Mouse (Mus musculus) limb, embryonic 11.5 days (tissue): Measurements from ENCODE around the gene Dgcr2. TPM values are rescaled to one million over a fixed set of nuclear protein-coding genes. Genes with fewer than 3 reads are reported as not detected.

ENCODE experiments used
- ATAC-seq: fragments of 200-750 bp; cut with Nextera tagmentation; 2 replicates; pipeline ENCODE4 v1.8.0; 2017; ENCODE audit warnings: low read depth; ENCODE audit not compliant: insufficient number of reproducible peaks, low FRiP score, low TSS enrichment
- DNase-seq: peaks from one replicate; pipeline ENCODE4 v3.0.0-alpha.2; 2015; ENCODE audit warnings: low spot score
- H3K27ac ChIP-seq: fragments of 300-500 bp; sonication (generic); replicated peaks from 2 replicates; pipeline ENCODE4 v1.5.1; 2014; ENCODE audit warnings: low read depth, mild to moderate bottlenecking, low read length
- H3K27me3 ChIP-seq: fragments of 300-500 bp; sonication (generic); 2 replicates; pipeline ENCODE4 v1.6.1; 2014; ENCODE audit warnings: mild to moderate bottlenecking, low read length, mixed read lengths; ENCODE audit not compliant: control insufficient read depth, insufficient read depth
- H3K36me3 ChIP-seq: fragments of 300-500 bp; sonication (generic); 2 replicates; pipeline ENCODE4 v1.6.1; 2014; ENCODE audit warnings: mild to moderate bottlenecking, low read length, moderate library complexity, mixed read lengths; ENCODE audit not compliant: control insufficient read depth, insufficient read depth
- H3K4me1 ChIP-seq: fragments of 300-500 bp; sonication (generic); 2 replicates; pipeline ENCODE4 v1.6.1; 2014; ENCODE audit warnings: low read length, mixed read lengths; ENCODE audit not compliant: control insufficient read depth, insufficient read depth
- H3K4me2 ChIP-seq: fragments of 300-500 bp; sonication (generic); 2 replicates; pipeline ENCODE4 v1.6.1; 2014; ENCODE audit warnings: low read depth, mild to moderate bottlenecking, moderate library complexity; ENCODE audit not compliant: severe bottlenecking
- H3K4me3 ChIP-seq: fragments of 300-500 bp; sonication (generic); 2 replicates; pipeline ENCODE4 v1.5.1; 2014; ENCODE audit warnings: low read depth, low read length
- H3K9ac ChIP-seq: fragments of 300-500 bp; sonication (generic); 2 replicates; pipeline ENCODE4 v1.6.1; 2014; ENCODE audit warnings: mild to moderate bottlenecking, low read length
- H3K9me3 ChIP-seq: fragments of 300-500 bp; sonication (generic); 2 replicates; pipeline ENCODE4 v1.6.1; 2016; ENCODE audit warnings: low read length; ENCODE audit not compliant: control insufficient read depth
- WGBS: fragments of 180-500 bp; shearing (Covaris S2); extraction: QIAGEN DNeasy Blood & Tissue Kit; methylation state at CpG from one replicate; pipeline ENCODE4 v1.1.7; 2014; 5-methylcytosine and 5-hydroxymethylcytosine counted together
- polyA plus RNA-seq: library from polyadenylated mRNA; unstranded; fragments of >200 nt; fragmentation: Nextera tagmentation; extraction: Ambion mirVana; gene quantifications from 2 replicates; pipeline ENCODE4 v1.2.1, GENCODE M21; 2014

The Dgcr2 gene
- polyA plus RNA-seq, 1 experiment from 2014 or later, result 92.5 TPM

GRCm38 (mm10) chr16:17799584-17799983, 98.8 kb downstream of the Dgcr2 start:
- Histone ChIP-seq H3K9me3 (no peaks in the 10 kb centered on the region), H3K4me2 (peak overlapping the region; percentile 82; the same call in 1 of the 2 replicates), H3K36me3 (peaks cover 6% of the 10 kb centered on the region), H3K27ac (no peak overlapping the region), H3K9ac (no peak overlapping the region), H3K4me1 (peaks cover 49% of the 10 kb centered on the region), H3K4me3 (peak overlapping the region; percentile 81; the same call in 1 of the 2 replicates), H3K27me3 (peaks cover 23% of the 10 kb centered on the region)
- DNase-seq (no peak), ATAC-seq (no peak)

GRCm38 (mm10) chr16:17798321-17799180, 99.8 kb downstream of the Dgcr2 start:
- H3K4me3 ChIP-seq, result peak overlapping the region; percentile 81
- H3K27ac ChIP-seq, result peak overlapping the region; percentile 92
- no peaks in the 10 kb centered on the region for H3K9me3 ChIP-seq
- peaks cover 21% of the 10 kb centered on the region for H3K27me3 ChIP-seq
- 2% methylated on average over 35 of the region's 45 CpGs for WGBS
- peaks cover 39% of the 10 kb centered on the region for H3K4me1 ChIP-seq
- peak; percentile 84 for DNase-seq
- peak overlapping the region; percentile 94 for H3K9ac ChIP-seq
- H3K36me3 ChIP-seq, result peaks cover 2% of the 10 kb centered on the region
- H3K4me2 ChIP-seq, result peak overlapping the region; percentile 82
- peak; percentile 52 for ATAC-seq

- Histone ChIP-seq H3K27me3 (peaks cover 15% of the 10 kb centered on the region), H3K4me1 (peaks cover 32% of the 10 kb centered on the region), H3K4me2 (peak overlapping the region; percentile 82), H3K27ac (peak overlapping the region; percentile 92), H3K36me3 (peaks cover under 1% of the 10 kb centered on the region; the same call in 1 of the 2 replicates), H3K9ac (peak overlapping the region; percentile 94), H3K4me3 (peak overlapping the region; percentile 81), H3K9me3 (no peaks in the 10 kb centered on the region)
- ATAC-seq, result peak; percentile 21; the same call in 1 of the 2 replicates
- peak; percentile 73 for DNase-seq
- 3% methylated on average over 29 of the region's 29 CpGs for WGBS
These were observed 100.5 kb downstream of the Dgcr2 start for GRCm38 (mm10) chr16:17797812-17798311.

- Histone ChIP-seq H3K27ac (peak within 1 kb of the TSS; percentile 92), H3K4me3 (peak within 1 kb of the TSS; percentile 81), H3K36me3 (peaks cover 3% of the 10 kb centered on the region; the same call in 1 of the 2 replicates), H3K4me2 (peak within 1 kb of the TSS; percentile 82), H3K9ac (peak within 1 kb of the TSS; percentile 94), H3K4me1 (peaks cover 25% of the 10 kb centered on the region), H3K27me3 (peaks cover 9% of the 10 kb centered on the region; the same call in 1 of the 2 replicates), H3K9me3 (no peaks in the 10 kb centered on the region)
- WGBS, result under 1% methylated on average over 71 of the region's 81 CpGs
- peak; percentile 86 for DNase-seq
- peak; percentile 69 for ATAC-seq
These were observed 101.2 kb downstream of the Dgcr2 start, which contains the start of gene Scarf2 for GRCm38 (mm10) chr16:17796971-17797811. TSS of gene Scarf2 (plus strand) at chr16:17797282.

- H3K27ac ChIP-seq, result peak overlapping the region; percentile 92
- DNase-seq (no peak), ATAC-seq (no peak)
- peak overlapping the region; percentile 82 for H3K4me2 ChIP-seq
- H3K4me3 ChIP-seq, result peak overlapping the region; percentile 81
- H3K9ac ChIP-seq, result peak overlapping the region; percentile 94
- peaks cover 3% of the 10 kb centered on the region; the same call in 1 of the 2 replicates for H3K36me3 ChIP-seq
- H3K27me3 ChIP-seq, result peaks cover 4% of the 10 kb centered on the region; the same call in 1 of the 2 replicates
- H3K9me3 ChIP-seq, result no peaks in the 10 kb centered on the region
- H3K4me1 ChIP-seq, result peaks cover 22% of the 10 kb centered on the region
These were observed 101.8 kb downstream of the Dgcr2 start for GRCm38 (mm10) chr16:17796519-17796918.

GRCm38 (mm10) chr16:17795643-17796042, 102.7 kb downstream of the Dgcr2 start:
- Histone ChIP-seq H3K4me3 (no peak overlapping the region), H3K9me3 (no peaks in the 10 kb centered on the region), H3K4me1 (peaks cover 18% of the 10 kb centered on the region), H3K27ac (no peak overlapping the region), H3K4me2 (no peak overlapping the region), H3K27me3 (no peaks in the 10 kb centered on the region), H3K9ac (no peak overlapping the region), H3K36me3 (peaks cover 3% of the 10 kb centered on the region; the same call in 1 of the 2 replicates)
- ATAC-seq (no peak), DNase-seq (no peak)
- 53% methylated on average over 5 of the region's 5 CpGs for WGBS

GRCm38 (mm10) chr16:17794047-17794446, 104.3 kb downstream of the Dgcr2 start:
- Histone ChIP-seq H3K36me3 (peaks cover 6% of the 10 kb centered on the region; the same call in 1 of the 2 replicates), H3K27me3 (no peaks in the 10 kb centered on the region), H3K9ac (no peak overlapping the region), H3K4me1 (peaks cover 8% of the 10 kb centered on the region), H3K4me3 (no peak overlapping the region), H3K4me2 (no peak overlapping the region), H3K27ac (no peak overlapping the region), H3K9me3 (no peaks in the 10 kb centered on the region)
- DNase-seq (no peak), ATAC-seq (no peak)
- WGBS, result 86% methylated on average over 4 of the region's 4 CpGs

GRCm38 (mm10) chr16:17792728-17793127, 105.6 kb downstream of the Dgcr2 start:
- H3K9me3 ChIP-seq, result no peaks in the 10 kb centered on the region
- no peak overlapping the region for H3K4me2 ChIP-seq
- ATAC-seq (no peak), DNase-seq (no peak)
- no peak overlapping the region for H3K27ac ChIP-seq
- H3K4me1 ChIP-seq, result 0 out of 2 replicates have a peak, but pooled peaks cover 2% of the 10 kb centered on the region
- H3K36me3 ChIP-seq, result peaks cover 7% of the 10 kb centered on the region; the same call in 1 of the 2 replicates
- no peak overlapping the region for H3K9ac ChIP-seq
- no peaks in the 10 kb centered on the region for H3K27me3 ChIP-seq
- WGBS, result 71% methylated on average over 3 of the region's 3 CpGs
- no peak overlapping the region for H3K4me3 ChIP-seq
